Comparison of ENCODE assay signal across 8 mouse cellular contexts in the genomic region with DNA sequence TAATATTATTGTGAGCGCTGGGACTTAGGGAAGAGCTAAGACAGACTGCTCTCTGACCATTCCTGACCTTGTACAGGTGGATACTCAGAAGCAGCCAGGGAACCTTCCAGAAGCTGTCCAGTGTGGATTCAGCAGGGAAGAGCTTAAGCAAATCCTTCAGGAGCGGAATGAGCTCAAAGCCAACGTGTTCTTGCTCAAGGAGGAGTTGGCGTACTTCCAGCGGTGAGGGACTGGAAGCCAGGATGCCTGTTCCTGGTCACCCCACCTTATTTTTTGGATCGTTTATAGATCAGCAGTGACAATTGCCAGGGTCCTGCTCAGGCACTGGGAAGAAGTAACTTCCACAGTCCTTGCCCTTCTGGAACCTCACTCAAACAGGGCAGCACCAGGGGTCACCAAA. TPM values are rescaled to one million over a fixed set of nuclear protein-coding genes. Genes with fewer than 3 reads are reported as not detected.
DNase-seq lines count a peak whose midpoint lies in the region; TF ChIP-seq lines count a peak whose summit lies in the region.

No protein-coding gene starts in this region.

- TF ChIP-seq CTCF in heart, adult 2 months (IDR thresholded peaks at IDR 0.05), result no peak

- H3K4me3 ChIP-seq in heart, adult 2 months, result peak overlapping the region; percentile 11

- H3K4me1 ChIP-seq in heart, adult 2 months (ENCODE audit: control insufficient read depth, insufficient read depth, low read length), result peaks cover 17% of the 10 kb centered on the region

- no peak for TF ChIP-seq EP300 in heart, adult 2 months (IDR thresholded peaks at IDR 0.05; ENCODE audit: insufficient read depth, low read depth, low read length)

- 46% methylated on average over 6 of the region's 6 CpGs for WGBS in heart, adult 2 months

- H3K79me2 ChIP-seq in heart, adult 2 months (replicated peaks; ENCODE audit: control insufficient read depth, insufficient read depth, low read length), result no peaks in the 10 kb centered on the region; the same call in 1 of the 2 replicates

- TF ChIP-seq POLR2A in heart, adult 2 months (IDR thresholded peaks at IDR 0.05; ENCODE audit: insufficient read depth, low read depth, low read length), result no peak

- peaks cover 8% of the 10 kb centered on the region for H3K36me3 ChIP-seq in heart, adult 2 months (ENCODE audit: control insufficient read depth, insufficient read depth, low read length)

- DNase-seq in heart, adult 2 months, result peak; percentile 63
- no peak for DNase-seq in heart, postnatal 25 days (ENCODE audit: low spot score)
- peak; percentile 38 for DNase-seq in urinary bladder, postnatal 25 days (ENCODE audit: low spot score)
- DNase-seq in urinary bladder, adult 2 months (ENCODE audit: low spot score), result no peak
- DNase-seq in heart, postnatal 4 days, result peak; percentile 61
- DNase-seq in retina, postnatal 1 day, result no peak
- no peak for DNase-seq in thymus, postnatal 36 days
- no peak for DNase-seq in layer of hippocampus, adult 18-20 months (ENCODE audit: low spot score in 2 of 2)

- peak overlapping the region; percentile 11; the same call in 1 of the 2 replicates for H3K9ac ChIP-seq in heart, adult 2 months (ENCODE audit: low read depth, low read length)

- peak overlapping the region; percentile 72 for H3K27ac ChIP-seq in heart, adult 2 months

- H3K27me3 ChIP-seq in heart, adult 2 months (ENCODE audit: control insufficient read depth, insufficient read depth, low read length), result no peaks in the 10 kb centered on the region

- intact Hi-C loops in heart, adult 2 months (cut with DNase I), result loop anchor here (2.0 to 5.0 kb wide), 3 partner anchors 24 to 109 kb away; a partner anchor contains a TSS
- intact Hi-C loops in heart, postnatal 25 days (cut with DNase I), result loop anchor here (5.0 kb wide), 2 partner anchors 109 to 164 kb away; a partner anchor contains a TSS

RNA-seq across cellular contexts. Expression of a gene that starts 1.3 kb away (rescaled TPM):
- 10 to 100 TPM; 40.5 to 48.8 TPM for total RNA-seq in heart, adult 2 months (2021)
- 39.2 and 62.0 TPM in 2 replicates for polyA plus RNA-seq in heart, adult 2 months (2012; rRNA removed)
- total RNA-seq in heart, postnatal 25 days (2021), result 10 to 100 TPM; 47.4 to 47.8 TPM
- polyA plus RNA-seq in urinary bladder, adult 2 months (2012; rRNA removed), result 6.4 and 7.2 TPM in 2 replicates
- total RNA-seq in heart, postnatal 4 days (2021), result 10 to 100 TPM; 24.5 to 24.7 TPM
- total RNA-seq in layer of hippocampus, adult 18-20 months (2021), result 1 to 10 TPM in 1 of 2 experiments, under 1 TPM in 1; 0.74 to 1.5 TPM

RNA-seq across cellular contexts. Expression of a gene that starts 2.1 kb away (rescaled TPM):
- total RNA-seq in heart, adult 2 months (2021), result 1 to 10 TPM; 7.6 to 8.5 TPM
- 18.1 and 21.6 TPM in 2 replicates for polyA plus RNA-seq in heart, adult 2 months (2012; rRNA removed)
- total RNA-seq in heart, postnatal 25 days (2021), result 10 to 100 TPM in 1 of 2 experiments, 1 to 10 TPM in 1; 8.5 to 12.1 TPM
- 4.9 and 6.4 TPM in 2 replicates for polyA plus RNA-seq in urinary bladder, adult 2 months (2012; rRNA removed)
- 10 to 100 TPM; 14.5 to 15.0 TPM for total RNA-seq in heart, postnatal 4 days (2021)
- total RNA-seq in layer of hippocampus, adult 18-20 months (2021), result 1 to 10 TPM; 1.0 to 1.1 TPM

RNA-seq across cellular contexts. Expression of a gene that starts 20.3 kb away (rescaled TPM):
- total RNA-seq in heart, adult 2 months (2021), result 10 to 100 TPM; 13.7 to 14.6 TPM
- polyA plus RNA-seq in heart, adult 2 months (2012; rRNA removed), result 13.1 and 13.6 TPM in 2 replicates
- 10 to 100 TPM; 14.9 to 18.2 TPM for total RNA-seq in heart, postnatal 25 days (2021)
- polyA plus RNA-seq in urinary bladder, adult 2 months (2012; rRNA removed), result 11.3 and 12.5 TPM in 2 replicates
- 10 to 100 TPM in 1 of 2 experiments, 1 to 10 TPM in 1; 8.9 to 10.5 TPM for total RNA-seq in heart, postnatal 4 days (2021)
- total RNA-seq in layer of hippocampus, adult 18-20 months (2021), result 10 to 100 TPM; 44.2 to 51.3 TPM

RNA-seq across cellular contexts. Expression of a gene that starts 24.6 kb away (rescaled TPM):
- 10 to 100 TPM; 84.4 to 93.2 TPM for total RNA-seq in heart, adult 2 months (2021)
- polyA plus RNA-seq in heart, adult 2 months (2012; rRNA removed), result 49.0 and 86.5 TPM in 2 replicates
- total RNA-seq in heart, postnatal 25 days (2021), result 10 to 100 TPM; 78.7 to 89.4 TPM
- polyA plus RNA-seq in urinary bladder, adult 2 months (2012; rRNA removed), result 75.7 and 79.3 TPM in 2 replicates
- 100 to 1,000 TPM; 113 to 115 TPM for total RNA-seq in heart, postnatal 4 days (2021)
- total RNA-seq in layer of hippocampus, adult 18-20 months (2021), result 100 to 1,000 TPM; 132 to 133 TPM

RNA-seq across cellular contexts. Expression of a gene that starts 49.7 kb away (rescaled TPM):
- 1 to 10 TPM; 3.7 to 4.6 TPM for total RNA-seq in heart, adult 2 months (2021)
- 10.3 and 14.3 TPM in 2 replicates for polyA plus RNA-seq in heart, adult 2 months (2012; rRNA removed)
- total RNA-seq in heart, postnatal 25 days (2021), result 1 to 10 TPM; 7.9 to 8.1 TPM
- polyA plus RNA-seq in urinary bladder, adult 2 months (2012; rRNA removed), result 12.1 and 12.6 TPM in 2 replicates
- total RNA-seq in heart, postnatal 4 days (2021), result 1 to 10 TPM; 6.1 to 6.7 TPM
- under 1 TPM in 1 of 2 experiments, not detected in 1; 0.89 TPM for total RNA-seq in layer of hippocampus, adult 18-20 months (2021)

Comparison
In these comparisons a context has a peak if more than half of its experiments do, and no peak if none do; other contexts are left out.
1. DNase-seq: peak in heart, adult 2 months (2 of 2), urinary bladder, postnatal 25 days (single experiment) and heart, postnatal 4 days (single experiment); none in heart, postnatal 25 days (single experiment), urinary bladder, adult 2 months (single experiment), retina, postnatal 1 day (single experiment), thymus, postnatal 36 days (0 of 2) and layer of hippocampus, adult 18-20 months (0 of 2).
2. RNA of a gene that starts 1.3 kb away (total RNA-seq): 40.5 to 48.8 TPM in heart, adult 2 months, 47.4 to 47.8 TPM in heart, postnatal 25 days and 24.5 to 24.7 TPM in heart, postnatal 4 days; 0.74 to 1.5 TPM in layer of hippocampus, adult 18-20 months; every median in the first group is over 10 times any median in the second.
3. RNA of a gene that starts 2.1 kb away (total RNA-seq): 14.5 to 15.0 TPM in heart, postnatal 4 days, 8.5 to 12.1 TPM in heart, postnatal 25 days and 7.6 to 8.5 TPM in heart, adult 2 months; 1.0 to 1.1 TPM in layer of hippocampus, adult 18-20 months; every median in the first group is over 4 times any median in the second.